Mouse (Mus musculus): ENCODE measurements around the gene Bcam.

DNA sequence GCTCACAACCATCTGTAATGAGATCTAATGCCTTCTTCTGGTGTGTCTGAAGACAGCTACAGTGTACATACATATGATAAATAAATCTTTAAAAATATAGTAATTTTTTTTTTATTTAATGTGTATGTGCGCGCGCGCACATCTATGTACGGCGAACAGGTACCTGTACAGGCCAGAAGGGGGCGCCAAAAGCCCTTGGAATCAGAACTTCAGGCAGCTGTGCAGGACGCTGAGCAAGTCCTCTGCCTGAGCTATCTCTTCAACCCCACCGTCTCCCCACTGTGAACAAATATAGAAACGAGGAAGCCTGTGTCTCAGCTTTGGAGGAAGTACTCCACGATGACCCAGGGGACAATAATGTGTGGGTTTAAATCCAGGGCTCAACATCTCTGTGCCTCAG, 30.5 kb downstream of the Bcam start:
- TF ChIP-seq TCF12 (IDR thresholded peaks at IDR 0.05; ENCODE audit: low read depth, low read length) (no peak), GABPA (IDR thresholded peaks at IDR 0.05; ENCODE audit: low read depth, low read length) (no peak), KAT2A (conservative IDR thresholded peaks at IDR 0.05; ENCODE audit: low read depth, low read length) (no peak), UBTF (IDR thresholded peaks at IDR 0.05; ENCODE audit: borderline replicate concordance, insufficient read depth, low read depth, low read length) (no peak), CTCF (IDR thresholded peaks at IDR 0.05 in 2 of 3, conservative IDR thresholded peaks at IDR 0.05 in 1 of 3; ENCODE audit: control insufficient read depth in 1 of 3, insufficient read depth in 1 of 3, low read depth in 2 of 3, low read length in 3 of 3, poor library complexity in 1 of 3, severe bottlenecking in 1 of 3) (peak in 2 of 3 experiments; percentile 40 to 62; a peak in 5 of 6 replicates), SMC3 (IDR thresholded peaks at IDR 0.05; ENCODE audit: low read depth, low read length) (0 out of 2 replicates have a peak, but pooled peaks have one; percentile 2)
